Mouse (Mus musculus) right cerebral cortex, postnatal 4 days (tissue): ENCODE measurements at regions not wholly inside any gene's neighbourhood (a gene's known extent, or its start where the extent isn't known, plus 50 kb on each side); places are given as distances from the start of the nearest gene placed in this dataset.

ENCODE experiments used
- DNase-seq: peaks from one replicate; pipeline ENCODE4 v3.0.0-alpha.2; 2022

DNA sequence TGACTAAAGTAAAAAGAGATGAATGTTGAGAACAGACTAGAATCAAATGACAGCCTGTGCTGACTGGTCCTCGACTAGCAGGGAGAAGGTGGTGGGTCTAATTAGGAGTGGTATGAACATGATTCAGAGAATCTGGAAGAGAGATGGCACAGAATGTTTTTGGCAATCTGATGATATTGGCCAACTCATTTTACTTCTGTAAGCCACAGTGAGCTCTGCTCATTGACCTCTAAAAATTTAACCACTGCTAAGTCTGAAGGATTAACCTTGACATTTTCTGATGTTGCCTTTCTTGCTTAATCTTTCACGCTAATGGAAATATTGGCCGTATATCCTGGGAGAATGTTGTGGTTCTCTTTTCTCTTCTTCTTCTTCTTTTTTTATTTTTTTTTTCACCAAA lies 1041.6 kb upstream of the Got2 start:
- DNase-seq, result no peak

DNA sequence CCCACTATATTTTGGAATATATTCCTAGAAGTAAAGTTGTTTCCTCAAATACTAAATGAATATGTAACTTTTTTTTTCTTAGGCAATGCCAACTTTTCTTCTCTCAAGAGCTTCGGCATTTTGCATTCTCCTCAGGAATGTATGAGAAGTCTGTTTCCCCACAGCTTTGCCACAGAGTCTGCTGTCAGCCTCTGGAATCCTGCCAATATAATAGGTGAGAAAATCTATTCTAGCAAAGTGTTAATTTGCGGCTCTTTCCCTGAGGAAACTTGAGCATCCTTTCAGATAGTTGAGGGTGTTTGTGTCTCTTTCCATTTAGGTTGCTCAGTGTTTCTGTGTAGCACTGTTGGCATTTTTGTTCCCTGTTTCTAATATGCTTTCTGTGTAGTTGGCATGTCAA lies 992.6 kb upstream of the Got2 start:
- DNase-seq, result no peak

DNA sequence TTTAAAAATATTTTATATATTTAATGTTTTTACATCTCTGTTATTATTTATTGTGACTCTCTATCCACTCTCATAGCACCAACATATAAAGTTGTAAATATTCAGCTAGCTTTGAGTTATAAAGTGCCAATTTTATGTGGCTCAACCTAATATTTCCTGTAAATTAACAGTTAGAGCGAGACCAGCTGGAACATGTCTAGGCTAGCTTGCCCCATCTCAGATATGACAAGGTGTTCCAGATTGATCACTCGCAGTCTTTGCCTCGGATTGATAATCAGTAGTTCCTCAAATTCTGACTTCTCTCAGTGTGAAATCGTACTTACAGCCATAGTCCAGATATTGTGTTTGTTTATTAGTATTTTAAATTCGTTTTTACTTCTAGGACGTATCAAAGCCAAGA lies 990.4 kb upstream of the Got2 start:
- no peak for DNase-seq

DNA sequence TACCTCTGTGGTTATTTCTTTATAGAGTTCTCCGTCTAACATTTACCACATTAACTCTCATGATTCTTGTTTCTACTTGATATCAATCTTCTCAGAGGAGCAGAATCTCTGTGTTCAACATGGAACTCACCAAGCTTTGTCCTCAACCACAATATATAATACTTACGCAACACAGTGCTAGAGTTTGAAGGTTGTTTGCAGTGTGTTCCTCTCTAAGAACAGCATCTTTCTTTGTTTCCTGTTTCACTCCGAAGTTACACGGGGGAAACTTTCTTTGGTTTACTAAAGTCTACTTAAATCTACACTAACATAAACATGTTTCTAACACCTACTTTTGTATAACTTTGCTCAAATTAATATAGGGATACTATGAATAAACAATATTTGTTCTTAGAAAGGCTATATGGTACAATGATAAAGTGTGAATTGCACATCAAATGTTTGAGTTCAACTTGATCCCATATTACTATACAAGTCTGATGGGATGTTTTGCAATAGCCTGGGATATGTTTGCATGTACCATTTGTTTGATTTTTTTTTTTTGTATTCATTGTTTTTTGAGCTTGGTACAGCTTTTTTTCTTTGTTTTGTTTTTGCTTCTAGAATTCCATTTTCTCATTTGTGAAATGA lies 985.2 kb upstream of the Got2 start:
- DNase-seq, result no peak

DNA sequence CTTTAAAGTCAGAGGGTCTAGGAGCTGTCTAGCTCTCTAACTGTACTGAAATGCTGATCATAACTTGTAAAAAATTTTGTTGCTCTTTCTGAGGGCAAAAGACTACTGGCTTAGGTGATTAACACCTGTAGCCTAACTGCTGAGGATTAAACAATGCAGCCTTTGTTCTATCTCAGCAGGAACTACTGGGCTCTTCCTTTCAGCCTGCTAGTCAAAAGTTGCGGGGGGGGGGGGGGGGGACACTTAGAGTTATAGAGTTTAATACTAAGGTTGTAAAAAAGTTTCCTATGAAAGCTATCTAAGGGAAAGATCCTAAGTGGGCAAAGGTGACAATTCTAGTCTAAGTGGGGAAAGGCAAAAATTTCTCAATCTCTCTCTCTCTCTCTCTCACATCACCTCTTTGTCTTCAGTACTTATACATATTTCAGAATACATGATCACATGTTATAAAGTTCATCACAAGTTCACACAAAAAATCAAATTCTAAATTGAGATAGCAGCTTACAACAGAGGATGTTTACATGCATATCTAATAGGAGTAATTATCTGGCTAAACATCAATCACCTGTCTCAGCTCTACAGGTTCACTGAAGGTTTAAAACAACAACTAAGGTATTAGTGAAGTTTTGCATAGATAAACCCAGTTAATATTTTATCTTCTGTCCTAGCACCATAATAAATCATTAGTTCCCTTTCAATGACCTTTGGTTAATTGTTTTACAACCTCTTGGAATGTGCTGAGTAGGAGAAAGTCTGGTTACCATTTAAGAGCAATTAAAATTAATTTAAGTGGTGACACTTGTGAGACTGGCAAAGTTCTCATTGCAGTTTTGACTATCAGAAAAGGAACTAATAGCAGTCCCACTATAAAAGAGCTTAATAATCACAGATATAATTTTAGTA lies 980.1 kb upstream of the Got2 start:
- DNase-seq, result no peak

DNA sequence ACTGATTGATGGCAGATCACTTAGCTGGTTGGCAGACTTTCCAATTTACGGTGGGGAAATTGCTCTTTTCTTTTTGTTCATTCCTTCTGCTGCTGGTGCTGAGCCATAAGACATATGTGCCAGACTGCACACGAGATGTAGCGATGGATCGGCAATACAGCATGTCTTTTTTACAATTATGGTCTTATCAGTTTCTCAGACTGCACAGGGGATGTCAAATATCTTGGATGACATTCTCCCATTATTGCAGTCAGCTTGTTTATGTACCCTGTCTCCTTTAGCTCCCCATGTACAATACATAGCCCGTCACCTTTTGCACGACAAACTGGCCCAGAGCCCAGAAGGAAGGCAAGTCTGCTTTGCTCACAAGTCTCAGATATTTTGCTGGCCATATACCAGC lies 976.3 kb upstream of the Got2 start:
- peak; percentile 14 for DNase-seq

DNA sequence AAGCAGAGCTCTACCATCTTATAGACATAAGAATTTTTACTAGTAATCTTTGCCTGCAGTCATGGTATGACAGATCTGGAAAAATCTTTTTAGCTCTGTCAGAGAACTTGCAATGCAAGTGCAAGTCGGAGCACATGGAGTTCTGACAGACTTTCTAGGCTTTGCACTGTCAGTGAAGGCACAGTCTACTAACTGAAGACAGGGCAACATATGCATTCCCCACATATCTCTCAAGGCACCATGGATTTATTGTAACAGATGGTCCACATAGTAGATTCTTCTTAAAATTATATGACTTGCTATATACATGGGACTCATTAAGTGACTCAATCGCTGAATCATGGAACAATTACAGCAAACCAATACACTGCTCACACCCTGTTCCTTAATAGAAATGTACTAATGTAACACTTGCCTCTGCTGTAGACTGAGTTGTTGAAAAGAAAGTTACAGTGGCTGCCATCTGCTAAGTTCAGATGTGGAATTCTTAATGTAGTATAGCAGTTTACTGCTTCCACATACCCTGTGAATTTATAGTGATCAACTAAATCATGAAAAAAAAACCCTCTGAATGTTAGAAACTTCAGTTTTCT lies 972.6 kb upstream of the Got2 start:
- no peak for DNase-seq

DNA sequence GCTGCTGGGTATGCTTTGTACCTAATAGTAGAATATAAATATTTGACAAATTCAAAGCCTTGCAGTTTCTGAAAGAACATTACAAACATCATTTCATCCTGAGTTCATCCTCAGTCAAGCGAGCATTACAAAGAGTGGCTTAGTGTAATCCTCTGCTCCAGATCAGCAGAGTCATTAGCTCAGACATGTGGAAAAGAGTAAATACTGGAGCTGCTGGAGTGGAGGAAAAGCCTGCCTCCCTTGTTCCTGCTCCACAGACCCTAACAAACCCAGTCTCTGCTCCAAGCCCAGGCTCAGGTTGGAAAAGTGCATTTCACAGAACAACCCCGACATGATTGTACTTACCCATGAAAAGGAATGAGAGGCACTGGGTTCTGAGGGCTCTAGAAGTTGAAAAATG lies 955.2 kb upstream of the Got2 start:
- no peak for DNase-seq

DNA sequence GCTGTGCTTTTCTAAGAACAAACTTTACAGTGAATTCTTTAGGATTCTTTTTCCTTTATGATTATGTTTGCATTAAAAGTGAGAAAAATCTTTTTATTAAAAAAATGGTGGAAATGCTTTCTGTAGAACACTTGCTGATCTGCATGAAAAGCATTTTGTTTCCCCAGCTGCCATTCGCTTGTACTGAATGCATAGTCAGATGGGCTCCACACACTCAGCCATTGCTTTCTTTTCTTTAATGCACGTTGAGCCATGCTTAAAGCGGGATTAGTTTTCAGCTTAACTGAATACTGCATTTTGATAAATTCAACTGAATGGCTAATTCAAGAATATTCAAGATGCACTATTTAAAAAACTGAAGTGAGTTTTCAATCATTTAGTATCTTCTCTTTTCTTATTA lies 947.2 kb upstream of the Got2 start:
- DNase-seq, result no peak

DNA sequence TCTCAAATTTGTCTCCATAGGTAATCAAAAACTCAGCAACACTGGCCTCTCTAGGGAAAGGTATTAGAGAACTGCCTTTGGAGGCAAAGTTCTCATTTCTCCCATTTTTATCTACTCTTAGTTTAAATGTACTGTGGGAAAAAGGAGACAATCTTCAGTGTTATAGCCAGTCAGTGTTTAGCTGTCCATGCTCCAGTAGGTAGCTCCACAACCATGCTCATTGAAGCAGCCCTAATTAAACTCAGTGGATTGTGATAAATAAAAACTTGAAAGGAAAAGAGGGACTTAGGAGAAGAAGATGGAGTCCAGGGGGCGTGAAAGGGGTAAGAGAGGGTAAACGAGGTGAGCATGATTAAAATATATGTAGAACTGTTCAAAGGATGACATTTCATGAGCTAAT lies 946.3 kb upstream of the Got2 start:
- no peak for DNase-seq

DNA sequence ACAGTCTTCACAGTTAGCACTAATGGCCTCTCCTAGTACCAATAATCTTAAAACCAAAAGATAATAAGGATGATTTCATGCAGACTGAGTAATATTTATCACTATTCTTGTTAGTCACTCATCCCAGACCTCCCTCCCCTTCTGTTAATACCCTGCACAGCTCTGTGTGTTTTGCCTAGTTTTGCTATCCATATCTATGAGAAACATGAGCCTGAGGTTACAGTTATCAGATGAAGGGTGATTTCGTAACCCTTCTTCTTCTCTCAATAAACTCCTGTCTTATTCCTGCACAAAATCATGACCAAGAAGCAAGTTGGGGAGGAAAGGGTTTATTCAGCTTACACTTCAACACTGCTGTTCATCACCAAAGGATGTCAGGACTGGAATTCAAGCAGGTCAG lies 940.9 kb upstream of the Got2 start:
- DNase-seq, result no peak

DNA sequence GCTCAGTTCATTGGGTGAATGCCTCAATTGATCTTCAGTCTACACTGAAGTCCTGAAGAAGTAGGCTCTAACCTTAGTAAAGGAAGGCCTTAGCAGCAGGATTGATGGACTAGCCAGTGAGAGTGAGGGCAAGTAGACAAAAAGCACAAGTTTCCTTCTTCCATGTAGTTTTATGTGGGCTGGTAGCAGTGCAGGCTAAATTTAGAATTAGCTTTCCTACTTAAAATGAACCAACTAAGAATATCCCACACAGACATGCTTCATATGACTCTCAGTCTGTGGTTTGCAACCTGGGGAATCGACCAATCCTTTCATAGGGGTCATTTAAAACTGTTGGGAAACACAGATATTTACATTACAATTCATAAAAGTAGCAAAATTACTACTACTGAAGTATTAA lies 922.2 kb upstream of the Got2 start:
- no peak for DNase-seq
